Mouse (Mus musculus) myocyte (in vitro differentiated cells): ENCODE data around the gene Ahcyl2.

Experiments
- CEBPB ChIP-seq: IDR thresholded peaks from 2 replicates; pipeline ENCODE4 v1.6.1; 2011; ENCODE audit warnings: mild to moderate bottlenecking, moderate library complexity; ENCODE audit not compliant: poor library complexity, insufficient read depth, severe bottlenecking
- E2F4 ChIP-seq: IDR thresholded peaks from one replicate; pipeline ENCODE4 v1.6.1; 2011; ENCODE audit warnings: mild to moderate bottlenecking, control low read depth, moderate library complexity; ENCODE audit not compliant: insufficient read depth
- MAX ChIP-seq: IDR thresholded peaks from one replicate; pipeline ENCODE4 v1.6.1; 2011; ENCODE audit warnings: low read depth, mild to moderate bottlenecking, control low read depth
- MYOD1 ChIP-seq, 3 experiments: IDR thresholded peaks; one replicate each; pipeline ENCODE4 v1.6.1; 2011; ENCODE audit warnings: control low read depth in 2 of 3, low read depth in 2 of 3, mild to moderate bottlenecking in 2 of 3, moderate library complexity in 1 of 3; ENCODE audit not compliant: insufficient read length in 2 of 3, control insufficient read depth in 1 of 3
- MYOG ChIP-seq, 3 experiments: IDR thresholded peaks; one replicate each; pipeline ENCODE4 v1.6.1; 2011; ENCODE audit warnings: control low read depth in 2 of 3, low read depth in 2 of 3, mild to moderate bottlenecking in 2 of 3; ENCODE audit not compliant: insufficient read length in 2 of 3, control insufficient read depth in 1 of 3, insufficient read depth in 1 of 3
- POLR2A ChIP-seq: IDR thresholded peaks from one replicate; pipeline ENCODE4 v1.6.1; 2011; ENCODE audit warnings: low read depth, mild to moderate bottlenecking, control low read depth, moderate library complexity; ENCODE audit not compliant: insufficient read length
- POLR2AphosphoS2 ChIP-seq: IDR thresholded peaks from one replicate; pipeline ENCODE4 v1.6.1; 2011; ENCODE audit warnings: low read depth, control low read depth; ENCODE audit not compliant: insufficient read length
- REST ChIP-seq: IDR thresholded peaks from one replicate; pipeline ENCODE4 v1.6.1; 2011; ENCODE audit warnings: mild to moderate bottlenecking, control low read depth, moderate library complexity; ENCODE audit not compliant: insufficient read depth, insufficient read length
- SRF ChIP-seq: IDR thresholded peaks from one replicate; pipeline ENCODE4 v1.6.1; 2011; ENCODE audit warnings: low read depth; ENCODE audit not compliant: control insufficient read depth, insufficient read length
- TCF12 ChIP-seq: IDR thresholded peaks from one replicate; pipeline ENCODE4 v1.6.1; 2011; ENCODE audit warnings: mild to moderate bottlenecking, control low read depth; ENCODE audit not compliant: poor library complexity, insufficient read depth, severe bottlenecking
- USF1 ChIP-seq: IDR thresholded peaks from one replicate; pipeline ENCODE4 v1.6.1; 2011; ENCODE audit warnings: low read depth, mild to moderate bottlenecking, control low read depth, moderate library complexity

DNA sequence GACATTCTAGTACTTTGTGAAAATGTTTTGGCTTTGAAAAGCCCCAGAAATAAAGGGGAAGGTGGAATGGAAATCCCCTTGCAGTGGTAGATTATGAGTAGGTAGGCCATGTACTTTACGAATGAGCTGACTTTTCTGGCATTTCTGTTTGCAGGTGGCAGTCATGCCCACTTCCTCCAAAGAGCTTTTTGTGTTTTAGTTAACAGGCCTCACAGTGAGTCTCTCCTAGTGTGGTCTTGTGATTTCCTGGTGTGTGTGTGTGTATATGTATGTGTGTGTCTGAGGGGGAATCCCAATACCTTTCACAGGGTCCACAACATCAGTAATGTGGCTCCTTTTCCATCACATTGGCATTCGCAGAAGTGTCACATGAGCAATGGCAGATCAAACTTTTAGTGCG, 70.7 kb downstream of the Ahcyl2 start:
- TF ChIP-seq E2F4 (no peak), POLR2A (no peak), USF1 (no peak), MYOG (IDR thresholded peaks at IDR 0.05; ENCODE audit: control insufficient read depth in 1 of 3, insufficient read depth in 1 of 3, insufficient read length in 2 of 3, low read depth in 2 of 3) (no peak), MAX (no peak), SRF (no peak), CEBPB (no peak), MYOD1 (IDR thresholded peaks at IDR 0.05; ENCODE audit: control insufficient read depth in 1 of 3, insufficient read length in 2 of 3, low read depth in 2 of 3) (no peak), REST (no peak), TCF12 (no peak), POLR2AphosphoS2 (no peak)
